Mouse (Mus musculus) left cerebral cortex, postnatal 36 days (tissue): ENCODE data around the gene Tfap4. TPM values are rescaled to one million over a fixed set of nuclear protein-coding genes. Genes with fewer than 3 reads are reported as not detected.

Experiments used
- DNase-seq, 2 experiments: peaks; one replicate each; pipeline ENCODE4 v3.0.0; 2021 to 2022; ENCODE audit warnings: low spot score in 2 of 2, mixed read lengths in 1 of 2
- intact Hi-C: fragments of 180-260 bp; cut with DNase I; formaldehyde crosslinking; loops from one replicate; pipeline ENCODE4 v1.15.1; 2025
- total RNA-seq, 2 experiments: library from RNA; stranded (reverse); gene quantifications; 2 replicates each; pipeline ENCODE4 v1.2.3; 2021

Gene Tfap4
- total RNA-seq, 2 experiments from 2014 or later, result 3.3 TPM

DNA sequence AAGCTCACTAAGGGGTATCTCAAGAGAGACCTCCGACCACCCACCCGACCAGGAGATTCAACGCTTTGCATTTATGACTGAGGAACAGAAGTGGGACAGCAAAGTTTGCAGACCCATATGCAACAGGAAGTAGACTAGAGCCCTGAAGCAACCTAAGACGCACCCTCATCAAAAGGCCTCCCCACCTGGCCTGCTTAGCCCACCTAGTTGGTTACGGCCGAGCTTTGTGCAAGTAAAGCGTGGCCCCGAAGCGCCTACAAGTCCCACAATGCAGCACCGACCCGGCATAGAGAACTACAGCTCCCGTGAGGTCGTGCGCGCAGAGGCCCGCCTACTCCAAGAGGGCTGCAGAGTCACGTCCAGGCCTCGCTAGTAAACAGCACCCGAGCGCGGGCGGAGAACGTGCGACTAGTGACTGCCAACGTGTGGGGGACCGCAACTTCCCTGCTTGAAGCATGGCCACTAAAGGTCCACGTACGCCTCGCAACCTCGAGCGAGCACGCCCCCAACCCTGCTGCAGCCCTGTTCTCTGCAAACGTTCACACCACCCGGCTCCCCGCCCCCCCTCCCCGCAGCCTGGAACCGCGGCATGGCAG lies 1.2 kb downstream of the Tfap4 start:
- intact Hi-C loops, result loop anchor here (5.0 kb wide), 1 partner anchor 109 kb away; no protein-coding TSS in a partner anchor
- DNase-seq, result peak; percentile 92

DNA sequence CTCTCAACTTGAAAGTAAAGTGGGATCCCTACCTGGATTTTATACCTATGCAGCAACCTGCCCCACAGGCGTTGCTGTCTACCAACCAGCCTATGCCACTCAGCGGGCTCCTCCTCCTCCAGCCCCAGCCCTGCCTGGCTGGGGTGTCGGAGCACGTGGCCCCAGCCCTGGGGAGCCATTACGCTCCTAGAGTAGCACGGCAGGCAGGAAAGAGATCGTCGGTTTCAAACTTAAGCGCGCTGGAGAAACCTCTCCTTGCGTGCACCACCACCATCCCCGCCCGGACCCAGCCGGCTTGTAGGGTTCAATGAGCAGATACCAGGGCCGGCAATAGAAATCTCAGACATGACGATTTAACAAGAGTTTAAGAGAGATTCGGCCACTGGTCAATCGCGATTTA lies 1.7 kb downstream of the Tfap4 start:
- intact Hi-C loops, result loop anchor here (5.0 kb wide), 1 partner anchor 109 kb away; no protein-coding TSS in a partner anchor
- DNase-seq, result peak; percentile 47 to 62

DNA sequence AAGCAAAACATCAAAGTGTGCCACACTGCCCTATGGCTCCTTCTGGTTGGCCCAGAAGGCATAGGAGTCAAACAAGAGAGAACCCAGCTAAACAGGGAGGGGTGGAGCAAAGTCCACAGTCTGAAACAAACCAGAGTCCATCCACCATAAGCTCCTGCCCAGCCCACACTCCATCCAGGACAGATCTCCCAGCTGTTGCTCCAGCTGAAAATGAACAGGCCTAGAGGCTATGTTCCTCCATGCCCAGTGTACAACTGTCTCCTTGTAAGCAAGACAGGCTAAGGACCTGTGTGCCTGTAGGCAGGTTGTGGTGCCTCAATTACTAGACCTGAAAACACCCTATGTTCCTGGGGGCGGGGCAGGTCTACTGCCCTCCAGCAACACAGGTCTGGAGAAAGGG lies 2.6 kb downstream of the Tfap4 start:
- DNase-seq, result no peak
- intact Hi-C loops, result loop anchor here (5.0 kb wide), 1 partner anchor 110 kb away; no protein-coding TSS in a partner anchor

DNA sequence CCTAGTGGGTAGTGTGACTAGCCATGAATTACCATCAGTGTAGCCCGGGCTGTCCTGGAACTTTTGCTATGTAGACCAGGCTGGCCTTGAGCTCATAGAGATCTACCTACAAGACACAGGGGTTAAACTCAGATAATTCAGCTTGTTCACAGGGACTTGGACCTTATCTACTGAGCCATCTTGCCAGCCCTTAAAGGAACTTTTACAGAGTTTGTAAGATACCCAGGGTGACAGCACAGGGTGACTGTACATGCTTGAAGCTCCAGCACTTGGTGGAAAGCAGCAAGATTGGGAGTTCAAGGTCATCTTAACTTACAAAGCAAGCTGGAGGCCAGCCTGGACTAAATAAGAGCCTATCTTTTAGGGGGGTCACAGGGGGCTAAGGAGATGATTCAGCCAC lies 4.1 kb downstream of the Tfap4 start:
- DNase-seq, result no peak
- intact Hi-C loops, result loop anchor here (5.0 kb wide), 1 partner anchor 112 kb away; no protein-coding TSS in a partner anchor

DNA sequence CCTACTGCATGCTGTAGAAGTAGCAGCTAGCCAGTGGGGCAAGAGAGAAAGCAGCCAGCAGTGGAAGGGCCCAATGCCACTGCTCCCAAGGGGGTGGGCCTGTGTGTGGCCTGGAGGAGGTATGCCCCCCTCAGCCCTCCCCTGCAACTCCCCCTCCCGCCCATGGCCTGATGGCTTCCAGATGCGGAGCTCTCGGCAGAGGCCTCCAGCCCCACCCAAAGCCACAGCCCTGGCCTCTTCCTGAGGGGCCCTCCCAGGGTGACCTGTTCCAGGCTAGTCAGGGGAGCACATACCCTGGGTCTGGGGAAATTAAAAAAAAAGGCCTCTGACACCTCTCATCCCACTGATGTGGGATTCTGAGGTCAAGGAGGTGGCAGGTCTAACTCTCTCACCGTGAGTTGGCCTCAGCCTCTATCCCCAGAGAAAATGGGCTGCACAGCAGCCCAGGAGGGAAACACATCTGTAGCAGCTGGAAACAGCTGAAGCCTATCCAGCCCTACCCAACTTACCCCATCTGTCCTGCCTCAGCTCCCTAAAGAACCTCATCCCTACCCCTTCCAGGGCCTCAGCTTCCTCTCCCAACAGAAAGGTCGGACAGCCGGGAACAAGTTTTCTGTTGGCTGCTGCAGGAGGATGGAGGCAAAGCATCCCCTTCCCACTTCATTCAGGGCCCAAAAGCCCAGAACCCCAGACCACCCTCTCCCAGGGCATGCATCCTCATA lies 6.7 kb downstream of the Tfap4 start:
- intact Hi-C loops, result no loop called here
- no peak for DNase-seq

DNA sequence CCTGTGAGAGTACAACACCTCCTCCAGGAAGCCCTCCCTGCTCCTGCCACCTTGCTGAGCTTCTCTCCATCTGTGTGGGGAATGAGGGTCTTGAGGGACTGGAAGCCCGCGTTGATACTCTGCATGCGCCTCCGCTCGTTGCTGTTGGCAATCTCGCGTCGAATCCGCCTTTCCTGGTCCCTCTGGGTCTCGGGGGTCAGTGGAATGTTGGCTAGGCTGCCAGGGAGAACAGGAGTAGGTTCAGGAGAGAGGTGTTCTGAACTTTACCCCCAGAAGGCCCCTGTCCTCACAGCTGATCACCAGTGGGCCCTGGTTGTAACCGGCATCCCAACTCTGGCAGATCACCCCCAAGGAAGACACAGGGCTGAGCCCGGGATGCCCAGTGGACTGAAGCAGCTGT lies 7.8 kb downstream of the Tfap4 start:
- intact Hi-C loops, result loop anchor here (2.0 kb wide), 1 partner anchor 57 kb away; no protein-coding TSS in a partner anchor
- DNase-seq, result no peak

DNA sequence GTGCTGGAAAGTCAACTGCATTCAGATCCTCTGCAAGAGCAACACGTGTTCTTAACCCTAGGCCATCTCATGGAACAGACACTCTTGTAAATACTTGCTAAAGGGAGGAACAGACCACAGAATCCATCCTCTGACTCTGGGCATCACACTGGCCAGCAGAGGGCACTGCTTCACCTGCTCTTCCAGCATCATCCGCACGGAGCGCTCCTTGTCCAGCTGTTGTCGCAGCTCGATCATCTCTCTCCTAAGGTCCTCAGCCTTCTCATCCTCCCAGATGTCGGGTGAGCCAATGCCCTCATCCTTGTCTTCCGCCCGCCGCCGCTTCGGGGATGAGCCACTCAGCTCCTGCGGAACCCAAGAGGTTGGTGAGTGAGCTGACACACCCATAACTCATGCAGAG lies 8.6 kb downstream of the Tfap4 start:
- intact Hi-C loops, result loop anchor here (2.0 kb wide), 1 partner anchor 58 kb away; no protein-coding TSS in a partner anchor
- peak; percentile 52 to 54 for DNase-seq

DNA sequence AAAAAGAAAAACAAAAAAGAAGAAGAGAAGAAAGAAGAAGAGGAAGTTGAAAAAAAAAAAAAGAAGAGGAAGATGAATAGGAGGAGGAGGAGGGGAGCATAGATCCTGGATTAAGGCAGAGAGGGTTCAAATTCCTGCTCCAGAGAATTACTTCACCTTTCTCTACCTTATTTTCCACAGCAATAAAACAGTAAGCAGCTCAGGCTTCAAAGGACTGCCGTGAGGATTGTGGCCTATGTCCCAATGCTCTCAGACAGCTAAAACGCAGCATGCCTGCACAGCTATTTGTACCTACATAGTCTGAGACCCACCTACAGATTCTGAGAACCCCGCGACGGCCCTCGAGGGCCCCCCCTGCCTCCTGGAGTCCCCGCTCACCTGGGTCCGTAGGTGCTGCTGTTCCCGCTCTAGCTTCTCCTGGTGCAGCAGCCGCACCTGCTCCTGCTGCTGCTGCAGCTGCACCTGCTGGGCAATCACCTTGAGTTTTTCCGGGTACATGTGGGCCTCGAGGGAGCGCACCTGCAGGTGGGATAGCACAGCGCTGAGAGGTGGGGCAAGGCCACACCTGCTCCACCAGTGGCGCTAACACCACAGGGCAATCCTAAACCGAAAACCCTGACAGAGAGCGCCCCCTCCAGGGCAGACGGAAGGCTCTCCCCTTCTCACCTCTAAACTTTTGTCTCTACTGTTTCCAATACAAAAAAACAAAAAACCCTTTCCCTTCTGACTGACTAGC lies 10.5 kb downstream of the Tfap4 start:
- intact Hi-C loops, result loop anchor here (10.0 kb wide), 1 partner anchor 134 kb away; no protein-coding TSS in a partner anchor

DNA sequence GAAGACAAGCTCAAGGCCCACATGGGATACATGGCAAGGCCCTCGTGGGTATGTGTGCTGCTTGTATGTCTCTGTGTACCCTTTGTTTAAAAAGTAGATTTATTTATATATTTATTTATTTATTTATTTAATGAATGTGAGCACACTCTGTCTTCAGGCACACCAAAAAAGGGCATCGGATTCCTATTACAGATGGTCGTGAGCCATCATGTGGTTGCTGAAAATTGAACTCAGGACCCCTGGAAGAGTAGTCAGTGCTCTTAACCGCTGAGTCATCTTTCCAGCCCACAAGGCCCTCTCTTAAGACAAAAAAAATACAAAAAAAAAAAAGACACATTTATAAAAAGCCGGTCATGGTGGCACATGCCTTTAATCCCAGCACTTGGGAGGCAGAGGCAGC lies 12.0 kb downstream of the Tfap4 start:
- intact Hi-C loops, result loop anchor here (10.0 kb wide), 1 partner anchor 133 kb away; no protein-coding TSS in a partner anchor
- DNase-seq, result no peak

More for the DNA sequence above, 10.5 kb downstream of the Tfap4 start:
- no peak for DNase-seq

DNA sequence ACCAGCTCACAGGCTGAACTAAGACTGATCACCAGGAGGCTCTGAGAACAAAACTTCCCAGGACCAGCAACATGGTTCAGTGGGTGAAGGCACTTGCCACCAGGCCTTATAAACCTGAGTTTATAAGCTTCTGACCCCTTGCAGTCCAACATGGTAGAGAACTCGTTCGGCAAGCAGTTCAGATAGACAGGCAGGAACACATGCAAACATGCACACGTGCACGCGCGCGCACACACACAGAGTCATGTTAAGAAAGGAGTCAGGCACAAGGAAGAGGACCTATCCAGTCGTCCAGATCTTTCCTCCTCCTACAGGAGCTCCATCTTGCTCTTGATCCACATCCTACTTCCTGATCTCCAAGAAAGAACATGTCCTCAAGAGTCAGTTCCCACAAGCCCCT lies 12.8 kb downstream of the Tfap4 start:
- intact Hi-C loops, result loop anchor here (10.0 kb wide), 1 partner anchor 132 kb away; no protein-coding TSS in a partner anchor

DNA sequence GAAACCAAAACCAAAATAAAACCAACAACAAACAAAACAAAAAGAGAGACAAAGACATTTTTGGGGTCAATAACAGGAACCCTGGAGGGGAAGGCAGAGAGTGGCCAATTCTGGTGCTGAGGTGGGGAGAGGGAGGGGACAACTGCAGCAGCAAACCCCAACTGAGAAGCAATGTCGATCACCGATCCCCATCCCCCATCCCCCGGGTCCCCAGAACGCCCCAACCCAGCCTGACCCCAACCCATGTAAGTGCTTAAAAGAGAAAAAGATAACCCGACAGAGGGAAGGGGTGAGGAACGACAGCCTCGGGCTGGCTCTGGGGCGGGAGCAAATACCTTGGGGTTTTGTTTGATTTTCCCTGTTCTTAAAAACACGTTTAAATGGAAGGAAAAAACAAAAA lies 14.8 kb downstream of the Tfap4 start:
- intact Hi-C loops, result loop anchor here (5.0 to 10.0 kb wide), 2 partner anchors 130 to 228 kb away; no protein-coding TSS in a partner anchor
- DNase-seq, result no peak

More for the DNA sequence above, 12.8 kb downstream of the Tfap4 start:
- no peak for DNase-seq

DNA sequence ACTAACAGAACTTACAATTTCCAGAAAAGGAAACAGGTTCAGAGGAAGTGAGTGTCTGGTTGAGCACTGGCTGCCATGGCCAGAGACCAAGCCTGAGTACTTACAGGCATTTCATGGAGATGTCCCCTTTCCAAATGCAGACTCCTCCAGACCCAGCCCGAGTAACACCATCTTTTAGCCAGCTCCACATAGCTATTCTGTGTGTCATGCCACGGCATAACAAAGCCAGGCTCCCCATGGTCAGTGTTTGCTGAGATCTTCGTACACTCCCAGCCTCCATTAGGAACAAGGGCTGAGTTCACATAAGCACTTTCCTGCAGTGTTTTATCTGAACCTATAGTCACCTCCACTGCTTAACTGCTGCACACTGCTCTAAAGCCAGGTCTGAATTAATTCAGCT lies 16.4 kb downstream of the Tfap4 start:
- DNase-seq, result no peak
- intact Hi-C loops, result loop anchor here (5.0 to 10.0 kb wide), 2 partner anchors 128 to 226 kb away; no protein-coding TSS in a partner anchor

DNA sequence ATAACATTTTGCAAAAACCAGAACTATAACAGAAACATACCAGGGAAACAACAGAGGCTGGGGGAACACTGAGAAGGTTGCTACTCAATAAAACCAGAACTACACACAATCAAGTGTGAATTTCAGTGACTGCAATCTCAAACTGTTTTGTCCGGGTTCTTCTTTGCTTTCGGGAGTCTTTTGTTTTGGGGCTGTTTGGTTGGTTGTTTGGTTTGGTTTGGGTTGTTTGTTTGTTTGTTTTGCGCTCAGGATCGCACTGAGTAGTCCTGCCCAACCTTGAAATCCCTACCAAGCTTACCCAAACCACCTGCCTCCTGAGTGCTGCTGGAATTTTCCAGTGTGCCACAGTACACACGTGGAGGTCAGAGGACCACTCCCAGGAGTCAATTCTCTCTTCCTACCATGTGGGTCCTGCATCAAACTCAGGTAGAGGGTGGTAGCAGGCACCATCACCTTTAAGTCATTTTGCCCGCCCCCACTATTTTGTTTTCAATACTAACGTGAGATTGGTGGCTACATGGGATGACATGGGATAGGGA lies 17.3 kb downstream of the Tfap4 start:
- no peak for DNase-seq
- intact Hi-C loops, result loop anchor here (5.0 to 10.0 kb wide), 2 partner anchors 128 to 225 kb away; no protein-coding TSS in a partner anchor

DNA sequence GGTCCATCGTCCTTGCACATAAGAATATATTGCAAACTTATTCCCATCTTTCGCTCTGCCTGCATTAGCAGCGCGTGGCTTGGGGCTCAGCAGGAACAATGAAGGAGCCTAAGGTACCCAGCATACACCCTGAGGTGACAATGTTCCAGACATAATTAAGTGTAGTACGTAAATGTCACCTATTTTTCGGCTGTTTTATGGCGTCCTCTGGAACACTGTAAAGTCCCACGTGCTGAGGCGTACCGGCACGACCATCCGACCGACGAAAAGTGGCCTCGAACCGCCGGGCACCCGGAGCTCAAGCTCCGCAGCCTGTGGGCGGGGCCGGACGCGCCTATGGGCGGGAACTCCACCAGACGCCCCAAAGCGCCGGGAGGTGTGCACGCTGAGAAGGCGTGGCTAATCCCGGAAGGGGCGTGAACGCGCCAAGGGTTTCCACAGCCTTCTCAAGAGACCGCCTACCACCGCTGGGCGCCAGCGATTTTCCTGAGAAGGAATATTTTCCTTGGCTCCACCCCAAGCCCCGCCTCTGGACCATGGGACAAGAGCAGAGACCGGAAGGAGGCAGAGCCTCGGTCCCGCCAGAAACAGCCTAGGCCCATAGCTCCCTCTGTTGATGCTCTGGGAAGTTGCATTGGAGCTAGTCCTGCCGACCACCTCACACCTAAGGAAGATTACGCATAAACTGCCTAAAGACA lies 18.0 kb downstream of the Tfap4 start, which contains the start of gene Srl:
TSS of gene Srl (minus strand) at position 316 of the 698 bp plus-strand sequence.
- intact Hi-C loops, result loop anchor here (2.0 to 10.0 kb wide), 3 partner anchors 53 to 224 kb away; no protein-coding TSS in a partner anchor
- DNase-seq, result peak; percentile 98 to 100

DNA sequence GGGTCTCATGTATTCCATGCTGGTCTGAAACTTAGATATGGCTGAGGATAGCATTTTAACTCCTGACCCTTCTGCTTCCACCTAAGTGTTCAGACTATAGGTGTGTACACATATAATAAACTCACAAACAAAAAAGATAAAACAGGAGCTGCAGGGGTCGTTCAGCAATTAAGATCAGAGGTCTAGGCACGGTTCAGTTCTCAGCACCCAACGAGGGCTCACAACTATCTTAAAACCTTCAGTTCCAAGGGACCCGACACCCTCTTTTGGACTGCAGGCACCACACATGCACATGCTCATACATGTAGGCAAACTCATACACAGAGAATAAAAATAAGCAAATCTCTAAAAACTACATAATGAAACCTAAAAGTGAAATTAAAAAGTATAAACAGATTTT lies 18.6 kb downstream of the Tfap4 start:
- no peak for DNase-seq
- intact Hi-C loops, result loop anchor here (2.0 to 10.0 kb wide), 3 partner anchors 52 to 224 kb away; no protein-coding TSS in a partner anchor

DNA sequence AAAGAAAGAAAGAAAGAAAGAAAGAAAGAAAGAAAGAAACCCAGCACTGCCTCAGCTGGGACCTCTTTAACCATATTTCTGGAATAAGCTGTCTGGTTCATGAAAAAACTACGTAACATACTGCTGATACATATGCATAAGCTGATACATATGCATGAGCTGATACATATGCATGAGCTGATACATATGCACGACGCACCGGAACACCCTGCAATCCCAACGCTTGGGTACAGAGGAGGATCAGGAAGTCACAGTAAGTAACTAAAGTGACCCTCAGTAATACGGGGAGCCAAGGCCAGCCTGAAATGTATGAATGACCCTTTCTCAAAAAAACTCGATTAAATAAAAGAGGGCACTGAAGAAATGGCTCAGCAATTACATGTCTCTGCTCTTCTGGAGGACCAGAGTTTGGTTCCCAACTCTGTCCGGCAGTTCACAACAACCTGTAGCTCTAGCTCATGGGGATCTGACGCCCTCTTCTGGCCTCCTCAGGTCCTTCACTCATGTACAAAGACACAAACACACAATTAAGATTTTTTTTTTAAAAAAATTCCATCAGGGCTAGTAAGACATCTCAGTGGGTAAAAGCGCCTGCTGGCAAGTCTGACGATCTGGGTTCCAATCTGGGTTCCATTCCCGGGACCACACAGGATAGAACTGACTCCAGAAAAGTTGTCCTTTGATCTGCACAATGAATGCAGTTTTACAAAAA lies 19.4 kb downstream of the Tfap4 start:
- intact Hi-C loops, result loop anchor here (2.0 to 10.0 kb wide), 3 partner anchors 51 to 223 kb away; no protein-coding TSS in a partner anchor

DNA sequence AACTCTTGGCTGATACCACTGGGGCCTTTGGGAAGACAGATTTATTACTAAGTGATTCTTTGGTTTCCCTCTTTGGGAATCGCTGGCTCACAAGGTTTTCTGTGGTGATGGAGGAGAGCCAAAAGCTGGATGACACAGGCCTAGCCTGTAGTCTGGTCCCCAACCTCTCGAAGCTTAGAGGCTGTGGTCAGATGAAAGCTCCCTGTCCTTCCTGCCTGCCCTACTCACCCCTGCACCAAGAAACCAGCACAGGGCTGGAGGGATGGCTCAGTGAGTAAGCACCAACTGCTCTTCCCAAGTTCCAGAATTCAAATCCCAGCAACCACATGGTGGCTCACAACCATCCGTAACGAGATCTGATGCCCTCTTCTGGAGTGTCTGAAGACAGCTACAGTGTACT lies 20.1 kb downstream of the Tfap4 start:
- no peak for DNase-seq
- intact Hi-C loops, result no loop called here

More for the DNA sequence above, 19.4 kb downstream of the Tfap4 start:
- DNase-seq, result no peak
